17 mouse cellular contexts compared by ENCODE assay signal in the genomic region with DNA sequence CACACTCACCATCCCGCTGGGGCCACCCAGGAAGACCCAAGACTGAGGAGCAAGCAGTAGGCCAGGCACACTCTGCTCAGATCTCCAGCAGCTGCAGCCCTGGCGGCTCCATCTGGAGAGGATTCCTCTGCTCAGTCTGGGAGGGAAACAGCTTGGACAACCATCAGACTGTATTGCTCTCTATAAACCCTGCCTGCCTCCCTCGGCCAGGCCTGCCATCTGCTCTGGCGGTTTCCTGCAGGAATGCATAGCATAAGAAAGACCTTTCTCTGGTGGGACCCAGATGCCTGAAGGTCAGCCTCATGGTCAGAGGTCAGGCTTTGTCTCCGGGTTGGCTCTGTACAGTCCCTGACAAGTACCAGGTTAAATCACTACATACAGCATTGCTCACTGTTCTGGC. TPM values are rescaled to one million over a fixed set of nuclear protein-coding genes. Genes with fewer than 3 reads are reported as not detected.
DNase-seq lines count a peak whose midpoint lies in the region; ATAC-seq lines count a peak whose summit lies in the region.
"Had no signal": no experiment of that assay in that cellular context is flagged by ENCODE, and none has a peak within 500 bp of the region (broad histone marks: within the 10 kb centered on the region; RNA-seq: fewer than 3 reads in every experiment).

No protein-coding gene starts in this region.

- peaks cover 23% of the 10 kb centered on the region for H3K27me3 ChIP-seq in midbrain, embryonic 10.5 days (ENCODE audit: low read depth, poor library complexity, severe bottlenecking)
- H3K27me3 ChIP-seq in midbrain, embryonic 16.5 days (ENCODE audit: control insufficient read depth, insufficient read depth, low read depth, low read length), result no peaks in the 10 kb centered on the region
- H3K27me3 ChIP-seq in embryonic facial prominence, embryonic 10.5 days (replicated peaks; ENCODE audit: low read depth, poor library complexity, severe bottlenecking), result peaks cover 22% of the 10 kb centered on the region
- peaks cover 2% of the 10 kb centered on the region; the same call in 1 of the 2 replicates for H3K27me3 ChIP-seq in hindbrain, embryonic 16.5 days (replicated peaks; ENCODE audit: control insufficient read depth, insufficient read depth, low read length)
- H3K27me3 ChIP-seq in neural tube, embryonic 14.5 days (ENCODE audit: control insufficient read depth, insufficient read depth, low read length), result no peaks in the 10 kb centered on the region

- peaks cover 40% of the 10 kb centered on the region for H3K4me1 ChIP-seq in midbrain, embryonic 10.5 days
- H3K4me1 ChIP-seq in midbrain, embryonic 16.5 days (ENCODE audit: control insufficient read depth, insufficient read depth, low read length), result peaks cover 19% of the 10 kb centered on the region
- H3K4me1 ChIP-seq in embryonic facial prominence, embryonic 10.5 days, result peaks cover 33% of the 10 kb centered on the region
- peaks cover 14% of the 10 kb centered on the region for H3K4me1 ChIP-seq in hindbrain, embryonic 16.5 days (ENCODE audit: control insufficient read depth, insufficient read depth, low read depth, low read length)
- peaks cover 26% of the 10 kb centered on the region; the same call in 1 of the 2 replicates for H3K4me1 ChIP-seq in neural tube, embryonic 14.5 days (ENCODE audit: control insufficient read depth, insufficient read depth, low read length)
- H3K4me1 ChIP-seq: liver, embryonic 13.5 days had no signal

- no peak overlapping the region for H3K4me3 ChIP-seq in midbrain, embryonic 10.5 days
- H3K4me3 ChIP-seq in midbrain, embryonic 16.5 days (ENCODE audit: low read depth, low read length), result no peak overlapping the region
- H3K4me3 ChIP-seq in embryonic facial prominence, embryonic 10.5 days, result no peak overlapping the region
- no peak overlapping the region for H3K4me3 ChIP-seq in hindbrain, embryonic 16.5 days (ENCODE audit: low read length)
- H3K4me3 ChIP-seq in neural tube, embryonic 14.5 days (ENCODE audit: low read depth, low read length), result no peak overlapping the region
- H3K4me3 ChIP-seq: embryonic facial prominence, embryonic 12.5 days; heart, adult 2 months; liver, embryonic 13.5 days; myocyte had no signal

- 0 out of 2 replicates have a peak overlapping the region, but pooled peaks have one; percentile 38 for H3K27ac ChIP-seq in midbrain, embryonic 10.5 days (replicated peaks)
- no peak overlapping the region for H3K27ac ChIP-seq in midbrain, embryonic 16.5 days (ENCODE audit: low read length)
- H3K27ac ChIP-seq in embryonic facial prominence, embryonic 10.5 days (replicated peaks), result no peak overlapping the region
- peak overlapping the region; percentile 39; the same call in 1 of the 2 replicates for H3K27ac ChIP-seq in hindbrain, embryonic 16.5 days (ENCODE audit: low read depth, low read length)
- no peak overlapping the region for H3K27ac ChIP-seq in neural tube, embryonic 14.5 days (ENCODE audit: low read depth, low read length)
- H3K27ac ChIP-seq: embryonic facial prominence, embryonic 12.5 days; heart, adult 2 months; liver, embryonic 13.5 days had no signal

- no peak overlapping the region for H3K4me2 ChIP-seq in midbrain, embryonic 16.5 days (ENCODE audit: low read length)
- H3K4me2 ChIP-seq in hindbrain, embryonic 16.5 days (ENCODE audit: low read length), result no peak overlapping the region
- H3K4me2 ChIP-seq in neural tube, embryonic 14.5 days (ENCODE audit: low read depth, low read length), result no peak overlapping the region
- H3K4me2 ChIP-seq: embryonic facial prominence, embryonic 12.5 days; liver, embryonic 13.5 days had no signal

- H3K9me3 ChIP-seq in midbrain, embryonic 10.5 days (replicated peaks), result no peaks in the 10 kb centered on the region
- no peaks in the 10 kb centered on the region for H3K9me3 ChIP-seq in midbrain, embryonic 16.5 days (replicated peaks; ENCODE audit: control insufficient read depth, low read length, poor library complexity, severe bottlenecking)
- no peaks in the 10 kb centered on the region for H3K9me3 ChIP-seq in embryonic facial prominence, embryonic 10.5 days
- H3K9me3 ChIP-seq in hindbrain, embryonic 16.5 days (ENCODE audit: control insufficient read depth, low read length), result no peaks in the 10 kb centered on the region
- no peaks in the 10 kb centered on the region for H3K9me3 ChIP-seq in neural tube, embryonic 14.5 days (ENCODE audit: control insufficient read depth, low read length)
- H3K9me3 ChIP-seq: embryonic facial prominence, embryonic 12.5 days; liver, embryonic 13.5 days had no signal

- H3K9ac ChIP-seq in midbrain, embryonic 16.5 days (ENCODE audit: low read depth, low read length), result no peak overlapping the region
- H3K9ac ChIP-seq in hindbrain, embryonic 16.5 days (ENCODE audit: low read depth, low read length), result no peak overlapping the region
- no peak overlapping the region for H3K9ac ChIP-seq in neural tube, embryonic 14.5 days (replicated peaks; ENCODE audit: low read depth, low read length)
- H3K9ac ChIP-seq: embryonic facial prominence, embryonic 12.5 days; liver, embryonic 13.5 days had no signal

- WGBS in midbrain, embryonic 10.5 days, result 57% methylated on average over 5 of the region's 5 CpGs
- WGBS in midbrain, embryonic 16.5 days, result 51% methylated on average over 5 of the region's 5 CpGs
- WGBS in embryonic facial prominence, embryonic 10.5 days, result 32% methylated on average over 5 of the region's 5 CpGs
- WGBS in hindbrain, embryonic 16.5 days, result 38% methylated on average over 5 of the region's 5 CpGs
- 24% methylated on average over 5 of the region's 5 CpGs for WGBS in neural tube, embryonic 14.5 days

- ATAC-seq in midbrain, embryonic 16.5 days, result no peak
- ATAC-seq in hindbrain, embryonic 16.5 days, result peak; percentile 53; the same call in 1 of the 2 replicates
- ATAC-seq in neural tube, embryonic 14.5 days (ENCODE audit: low read depth), result peak; percentile 25; the same call in 1 of the 2 replicates

- H3K36me3 ChIP-seq in midbrain, embryonic 10.5 days, result no peaks in the 10 kb centered on the region
- H3K36me3 ChIP-seq in midbrain, embryonic 16.5 days (ENCODE audit: control insufficient read depth, insufficient read depth, low read length), result no peaks in the 10 kb centered on the region
- H3K36me3 ChIP-seq in embryonic facial prominence, embryonic 10.5 days (replicated peaks), result no peaks in the 10 kb centered on the region
- no peaks in the 10 kb centered on the region for H3K36me3 ChIP-seq in hindbrain, embryonic 16.5 days (ENCODE audit: control insufficient read depth, insufficient read depth, low read length)
- no peaks in the 10 kb centered on the region for H3K36me3 ChIP-seq in neural tube, embryonic 14.5 days (ENCODE audit: control insufficient read depth, insufficient read depth, low read length)
- H3K36me3 ChIP-seq: embryonic facial prominence, embryonic 12.5 days; liver, embryonic 13.5 days had no signal

- DNase-seq in midbrain, embryonic 10.5 days (ENCODE audit: low spot score), result peak; percentile 18
- DNase-seq in embryonic facial prominence, embryonic 10.5 days (ENCODE audit: low spot score), result peak; percentile 33
- DNase-seq in heart, adult 11 months, result no peak
- no peak for DNase-seq in urinary bladder, adult 2 months (ENCODE audit: low spot score)
- no peak for DNase-seq in adrenal gland, postnatal 36 days
- DNase-seq: cerebellum, adult 11-12 months; heart, adult 2 months; heart, postnatal 36 days; kidney, adult 8-10 months; liver, embryonic 13.5 days; thymus, adult 18-20 months had no signal

RNA-seq across cellular contexts. Expression of a gene that starts 19.3 kb away (rescaled TPM):
- polyA plus RNA-seq in midbrain, embryonic 10.5 days (2016; fragmentation: Nextera tagmentation; extraction: Ambion mirVana), result 0.25 and 0.68 TPM in 2 replicates
- polyA plus RNA-seq in midbrain, embryonic 16.5 days (2015; fragmentation: Nextera tagmentation; extraction: Ambion mirVana), result 8.2 and 8.6 TPM in 2 replicates
- polyA plus RNA-seq in embryonic facial prominence, embryonic 10.5 days (2016; fragmentation: Nextera tagmentation; extraction: Ambion mirVana), result 0.05 and 0.15 TPM in 2 replicates
- polyA plus RNA-seq in hindbrain, embryonic 16.5 days (2015; fragmentation: Nextera tagmentation; extraction: Ambion mirVana), result 10.4 and 15.0 TPM in 2 replicates
- 9.2 and 10.7 TPM in 2 replicates for polyA plus RNA-seq in neural tube, embryonic 14.5 days (2014; fragmentation: Nextera tagmentation; extraction: Ambion mirVana)
- polyA plus RNA-seq in urinary bladder, adult 2 months (2012; rRNA removed), result not detected in 2 replicates
- total RNA-seq in adrenal gland, postnatal 36 days (2021), result not detected
- total RNA-seq: CH12.LX; heart, adult 2 months; heart, postnatal 36 days had no signal
- polyA plus RNA-seq: embryonic facial prominence, embryonic 12.5 days; heart, adult 2 months; liver, embryonic 13.5 days; myocyte had no signal

RNA-seq across cellular contexts. Expression of a gene that starts 33.4 kb away (rescaled TPM):
- 14.1 and 14.8 TPM in 2 replicates for polyA plus RNA-seq in midbrain, embryonic 10.5 days (2016; fragmentation: Nextera tagmentation; extraction: Ambion mirVana)
- 8.9 and 9.5 TPM in 2 replicates for polyA plus RNA-seq in midbrain, embryonic 16.5 days (2015; fragmentation: Nextera tagmentation; extraction: Ambion mirVana)
- polyA plus RNA-seq in embryonic facial prominence, embryonic 10.5 days (2016; fragmentation: Nextera tagmentation; extraction: Ambion mirVana), result 14.4 and 16.7 TPM in 2 replicates
- polyA plus RNA-seq in hindbrain, embryonic 16.5 days (2015; fragmentation: Nextera tagmentation; extraction: Ambion mirVana), result 6.2 and 12.0 TPM in 2 replicates
- 12.9 TPM in 2 replicates for polyA plus RNA-seq in neural tube, embryonic 14.5 days (2014; fragmentation: Nextera tagmentation; extraction: Ambion mirVana)
- polyA plus RNA-seq in urinary bladder, adult 2 months (2012; rRNA removed), result 6.6 and 7.4 TPM in 2 replicates
- 10 to 100 TPM; 11.0 to 11.9 TPM for total RNA-seq in adrenal gland, postnatal 36 days (2021)

Comparison
In these comparisons a context has a peak if more than half of its experiments do, and no peak if none do; other contexts are left out.
1. H3K27ac ChIP-seq: peak in midbrain, embryonic 10.5 days (single experiment) and hindbrain, embryonic 16.5 days (single experiment); none in midbrain, embryonic 16.5 days (single experiment), embryonic facial prominence, embryonic 10.5 days (single experiment) and neural tube, embryonic 14.5 days (single experiment).
2. DNase-seq: peak in midbrain, embryonic 10.5 days (single experiment) and embryonic facial prominence, embryonic 10.5 days (single experiment); none in heart, adult 11 months (single experiment), urinary bladder, adult 2 months (single experiment) and adrenal gland, postnatal 36 days (0 of 2).